Mouse (Mus musculus): ENCODE data around the gene Allc.

Allc gene

DNA sequence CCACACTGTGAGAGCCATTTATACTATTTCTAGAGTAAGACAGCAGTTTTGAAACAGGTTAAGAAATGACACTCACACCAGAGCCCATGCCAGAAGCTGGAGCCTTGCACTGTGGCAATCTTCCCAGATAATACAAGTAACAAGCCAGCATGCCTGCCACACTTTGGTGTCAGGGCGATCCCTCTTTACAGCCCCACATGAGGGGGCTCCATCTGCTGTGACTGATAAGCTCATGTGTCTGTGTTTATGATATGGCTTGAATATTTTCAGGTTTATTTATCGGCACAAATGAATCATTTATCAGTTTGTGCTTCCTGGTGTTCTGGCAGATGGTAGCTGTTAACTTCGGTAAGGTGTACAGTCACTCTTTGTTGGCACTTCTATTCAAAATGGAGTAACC lies 4.2 kb downstream of the Allc start:
- DNase-seq: no peak

DNA sequence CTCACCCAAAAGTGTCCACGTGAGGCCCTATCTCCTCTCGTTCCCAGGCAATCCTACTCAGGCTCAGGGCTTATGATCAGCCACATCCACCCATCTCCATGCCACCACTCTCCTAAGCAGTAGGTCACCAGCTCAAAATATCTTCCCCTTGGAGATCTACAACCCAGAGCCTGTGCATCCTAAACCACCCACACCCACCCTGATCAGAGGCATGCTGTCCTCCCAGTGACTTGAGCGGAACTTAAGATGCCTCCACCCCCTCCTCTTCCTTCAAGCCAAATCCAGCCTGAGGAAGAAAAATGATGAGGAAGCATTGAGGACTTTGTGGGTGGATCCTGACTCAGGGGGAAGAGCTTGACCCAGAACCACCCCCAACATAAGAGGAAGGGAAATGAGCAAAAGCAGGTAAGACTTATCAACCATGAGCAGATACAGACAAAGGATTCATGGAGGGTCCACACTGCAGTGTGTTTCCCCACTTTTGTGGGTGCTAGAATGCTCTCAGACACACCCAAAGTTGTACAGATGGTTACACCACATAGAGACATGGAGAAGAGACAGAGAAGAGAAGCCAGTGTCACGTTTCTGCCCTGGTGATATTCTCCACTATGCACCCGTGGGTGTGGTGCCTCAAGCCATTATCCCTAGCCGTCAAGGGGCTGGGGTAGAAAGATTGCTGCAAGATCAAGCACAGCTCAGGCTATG lies 6.8 kb downstream of the Allc start:
- no peak for DNase-seq

DNA sequence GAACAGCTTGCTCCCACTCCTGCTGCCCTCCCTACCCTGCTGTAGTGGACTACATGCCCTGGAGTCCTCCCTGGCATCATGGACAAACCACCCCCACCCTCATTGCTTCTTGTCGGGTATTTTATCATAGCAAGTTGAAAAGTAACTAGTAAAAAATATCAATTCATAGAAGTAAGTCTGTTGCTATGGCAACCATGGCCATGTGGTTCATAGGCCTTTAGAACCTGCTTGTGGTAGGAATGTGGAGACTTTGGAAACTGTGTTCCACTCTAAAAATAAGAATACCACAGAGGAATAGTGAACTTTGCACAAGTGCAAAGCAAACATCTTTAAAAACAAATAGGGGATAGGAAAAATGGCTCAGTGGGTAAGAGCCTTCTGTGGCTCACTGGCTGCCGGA lies 10.1 kb downstream of the Allc start:
- DNase-seq: no peak

DNA sequence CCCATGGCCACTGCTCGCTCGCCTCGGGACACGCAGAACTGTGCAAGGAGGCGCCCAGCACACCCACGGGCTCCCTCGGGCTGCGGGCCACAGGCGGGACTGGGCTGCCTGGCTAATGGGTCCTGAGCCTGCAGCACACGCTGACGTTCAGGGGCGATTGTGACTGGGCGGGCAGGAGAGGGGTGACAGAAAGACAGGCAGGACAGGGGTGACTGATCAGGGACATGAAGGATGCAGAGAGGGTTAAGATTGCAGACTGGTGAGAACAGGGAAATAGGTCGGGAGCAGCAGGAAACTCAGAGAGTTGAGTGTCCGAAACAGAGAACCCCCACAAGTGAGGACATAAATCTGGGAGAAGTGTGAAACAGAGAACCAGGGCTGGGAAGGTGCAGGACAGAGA lies 30.0 kb downstream of the Allc start, which contains the start of gene Dcdc2c:
Gene Dcdc2c (minus strand): TSS at position 101 of the 400 bp plus-strand sequence.
- DNase-seq: no peak

DNA sequence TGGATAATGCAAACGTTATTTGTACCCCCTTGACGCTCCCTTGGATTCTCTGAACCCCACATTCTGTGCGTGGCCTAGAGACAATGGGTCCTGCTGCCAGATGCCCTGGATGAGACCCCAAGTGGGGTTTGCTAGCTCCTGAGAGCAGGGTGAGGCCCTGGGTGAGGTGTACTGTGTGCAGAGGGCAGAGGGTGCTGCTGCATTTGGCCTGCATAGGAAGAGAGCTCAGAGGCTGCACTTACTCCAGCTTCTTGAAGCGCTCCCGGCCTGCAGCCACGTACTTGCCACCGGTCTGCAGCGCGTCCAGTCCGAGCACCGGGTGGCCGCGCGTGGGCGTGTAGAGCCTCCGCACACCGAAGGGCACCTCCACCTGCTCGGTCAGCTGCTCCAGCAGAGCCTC lies 30.5 kb downstream of the Allc start:
- DNase-seq: no peak

DNA sequence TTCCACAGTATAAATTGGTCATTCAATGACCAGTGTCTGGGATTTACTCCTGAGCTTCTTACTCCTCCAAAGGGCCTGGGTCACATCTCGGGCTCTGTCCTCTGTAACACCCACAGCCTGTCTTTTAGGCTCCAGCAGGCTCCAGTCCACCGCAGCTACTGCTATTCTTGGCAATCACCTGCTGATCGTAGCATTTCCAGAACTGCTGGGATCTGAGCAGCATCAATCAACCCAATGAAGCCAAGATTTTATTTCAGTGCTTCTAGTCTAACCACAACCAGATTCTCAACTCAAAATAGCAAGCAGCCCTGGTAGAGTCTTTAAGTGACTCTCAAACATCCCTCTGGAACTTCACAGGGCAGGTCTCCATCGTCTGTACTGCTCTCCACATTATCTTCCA lies 33.4 kb downstream of the Allc start:
- no peak for DNase-seq

DNA sequence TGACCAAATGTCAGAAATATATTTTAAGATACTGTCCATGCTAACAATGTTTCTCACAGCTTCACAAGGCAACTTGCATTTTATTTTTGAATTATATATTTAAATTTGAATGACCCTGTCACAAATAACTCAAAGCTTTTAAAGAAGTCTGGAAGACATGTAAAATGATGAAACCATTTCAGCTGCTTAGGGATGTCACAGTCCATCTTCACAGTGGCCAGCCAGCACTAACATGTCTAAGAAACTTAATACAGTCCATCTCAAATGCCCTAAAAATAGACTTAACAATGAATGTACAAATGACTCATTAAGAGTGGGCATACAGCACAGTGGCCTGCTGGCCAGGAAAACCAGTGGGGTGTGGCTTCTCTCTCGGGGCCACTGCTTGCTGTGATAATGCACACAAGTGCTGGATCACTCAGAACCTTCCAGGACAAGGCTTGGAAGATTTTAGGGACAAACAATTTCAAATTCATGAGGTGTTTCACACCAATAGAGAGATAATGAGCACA lies 68.0 kb downstream of the Allc start:
- no peak for DNase-seq

DNA sequence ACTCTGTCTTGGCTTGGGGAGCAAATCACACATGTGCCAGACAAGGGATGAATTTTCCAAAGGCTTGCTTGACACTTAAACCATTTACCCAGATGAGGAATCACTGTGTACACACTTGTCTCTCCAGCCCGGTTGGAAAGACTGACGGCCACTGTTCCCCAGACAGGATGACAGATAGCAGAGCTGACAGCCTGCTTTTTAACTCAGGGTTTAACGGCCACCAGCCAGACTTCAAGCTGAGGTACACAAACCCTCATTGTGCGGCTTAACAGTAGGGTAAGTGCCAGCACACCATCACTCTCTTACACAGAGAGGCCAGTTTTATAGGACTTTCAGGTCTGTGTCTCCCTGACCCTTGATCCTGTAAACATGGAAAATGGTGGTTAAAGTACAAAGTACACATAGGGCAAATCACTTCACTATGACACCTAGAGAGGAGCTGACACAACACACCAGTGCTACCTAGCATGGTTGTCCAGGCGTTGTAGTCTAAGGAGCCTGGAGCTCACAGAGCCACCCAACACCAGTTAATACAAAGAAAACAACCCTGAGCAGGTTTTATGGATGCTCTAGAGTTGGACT lies 72.5 kb downstream of the Allc start:
- no peak for DNase-seq

Measured in kidney, postnatal 25 days (tissue).